Mouse (Mus musculus) layer of hippocampus, postnatal 14 days (tissue): Measurements from ENCODE around the gene Trim17. TPM values are rescaled to one million over a fixed set of nuclear protein-coding genes. Genes with fewer than 3 reads are reported as not detected.

Experiments used
- DNase-seq, 2 experiments: peaks; one replicate each; pipeline ENCODE4 v3.0.0; 2021 to 2022; ENCODE audit warnings: low spot score in 2 of 2, mixed read lengths in 1 of 2
- long read RNA-seq, 2 experiments: library from polyadenylated mRNA; stranded (forward); transcript quantifications; one replicate each; pipeline ENCODE4 v2.0.0; 2021
- total RNA-seq, 2 experiments: library from RNA; stranded (reverse); gene quantifications; 2 replicates each; pipeline ENCODE4 v1.2.3; 2021

Trim17 gene
- 1 to 10 TPM; 3.8 to 4.0 TPM for total RNA-seq
- long read RNA-seq, experiment 1, partial matches to known transcripts: 0 of 4 reads
- long read RNA-seq, experiment 1, other reads (novel, unspliced or antisense): 4 of 4 reads
- long read RNA-seq, experiment 2, partial matches to known transcripts: 1 of 5 reads
- long read RNA-seq, experiment 2, other reads (novel, unspliced or antisense): 4 of 5 reads

- peak; percentile 85 to 99 for DNase-seq
Observed at GRCm38 (mm10) chr11:58954420-58955142, at the start of gene Trim17, which contains the start of gene Hist3h2a. TSS of gene Trim17 (plus strand) at chr11:58954685. TSS of gene Hist3h2a (plus strand) at chr11:58954685.

GRCm38 (mm10) chr11:58904838-58905237 lies 49.6 kb upstream of the Trim17 start:
- peak in 1 of 2 experiments; percentile 14 for DNase-seq

- DNase-seq: no peak
Observed at GRCm38 (mm10) chr11:58913776-58914175, 40.7 kb upstream of the Trim17 start.

- no peak for DNase-seq
Observed at GRCm38 (mm10) chr11:58914461-58915028, 39.9 kb upstream of the Trim17 start.

- no peak for DNase-seq
Observed at GRCm38 (mm10) chr11:58916879-58917744, 37.4 kb upstream of the Trim17 start.

- no peak for DNase-seq
Observed at GRCm38 (mm10) chr11:58917745-58918366, 36.6 kb upstream of the Trim17 start, which contains the start of gene Btnl10. TSS of gene Btnl10 (plus strand) at chr11:58917908.

GRCm38 (mm10) chr11:58918759-58919158 lies 35.7 kb upstream of the Trim17 start:
- DNase-seq: no peak

GRCm38 (mm10) chr11:58922420-58922819 lies 32.1 kb upstream of the Trim17 start:
- DNase-seq: no peak

- DNase-seq: no peak
Observed at GRCm38 (mm10) chr11:58926651-58927050, 27.8 kb upstream of the Trim17 start.

GRCm38 (mm10) chr11:58927053-58927452 lies 27.4 kb upstream of the Trim17 start:
- no peak for DNase-seq

GRCm38 (mm10) chr11:58927790-58928651 lies 26.5 kb upstream of the Trim17 start:
- DNase-seq: peak in 1 of 2 experiments; percentile 40

GRCm38 (mm10) chr11:58929055-58929454 lies 25.4 kb upstream of the Trim17 start:
- DNase-seq: no peak

GRCm38 (mm10) chr11:58929641-58930040 lies 24.8 kb upstream of the Trim17 start:
- no peak for DNase-seq

- no peak for DNase-seq
Observed at GRCm38 (mm10) chr11:58930254-58930653, 24.2 kb upstream of the Trim17 start.

GRCm38 (mm10) chr11:58931576-58931975 lies 22.9 kb upstream of the Trim17 start:
- no peak for DNase-seq

GRCm38 (mm10) chr11:58937909-58938308 lies 16.6 kb upstream of the Trim17 start:
- DNase-seq: no peak

- DNase-seq: peak; percentile 87 to 92
Observed at GRCm38 (mm10) chr11:58938322-58939087, 16.0 kb upstream of the Trim17 start, which contains the start of gene Rnf187. TSS of gene Rnf187 (minus strand) at chr11:58938916.

- no peak for DNase-seq
Observed at GRCm38 (mm10) chr11:58939088-58939439, 15.4 kb upstream of the Trim17 start.

- no peak for DNase-seq
Observed at GRCm38 (mm10) chr11:58944136-58944535, 10.3 kb upstream of the Trim17 start.
